Mouse (Mus musculus): ENCODE results near the gene Bmpr2.

DNA sequence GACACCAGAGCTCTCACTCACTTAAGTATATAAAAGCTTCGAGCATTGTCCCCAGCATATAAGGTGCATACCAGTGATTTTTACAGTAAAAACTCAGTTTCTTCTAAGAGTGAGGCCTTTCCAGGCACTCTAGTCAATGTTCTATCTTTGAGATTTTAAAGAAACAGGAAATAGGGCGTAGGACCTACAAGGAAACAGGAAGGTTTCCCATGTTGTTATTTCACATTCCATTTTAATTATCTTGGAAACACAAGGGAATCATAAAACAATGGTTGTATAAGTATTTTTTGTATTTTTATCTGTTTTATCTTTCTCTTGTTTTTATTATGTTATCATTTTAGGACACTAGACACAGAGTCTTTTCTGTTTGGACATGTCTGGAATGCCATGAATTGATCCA lies 34.7 kb downstream of the Bmpr2 start:
- TF ChIP-seq POLR2A (IDR thresholded peaks at IDR 0.05; ENCODE audit: insufficient read depth, low read depth, low read length) (no peak), CTCF (IDR thresholded peaks at IDR 0.05) (no peak), EP300 (IDR thresholded peaks at IDR 0.05; ENCODE audit: insufficient read depth, low read depth, low read length) (no peak)

Measured in heart, adult 2 months (tissue).